Mouse (Mus musculus): ENCODE results near the gene Itga9. TPM values are rescaled to one million over a fixed set of nuclear protein-coding genes. Genes with fewer than 3 reads are reported as not detected.
"Not testable (repeated sequence)": the region's sequence is repeated elsewhere in the genome, so short reads cannot be mapped to it uniquely, and the experiment has no call there.

The Itga9 gene
- 1 to 10 TPM; 5.6 to 6.3 (median 6.1) TPM for total RNA-seq (2022)

- peak in 1 of 2 experiments; percentile 45 for DNase-seq (ENCODE audit: low spot score in 2 of 2)
These were observed at the start of gene Itga9 for GRCm38 (mm10) chr9:118606148-118606816. Gene Itga9, plus strand, starts transcription at chr9:118606690.

- DNase-seq (ENCODE audit: low spot score in 2 of 2): peak; percentile 26 to 66
These were observed 49.3 kb upstream of the Itga9 start for GRCm38 (mm10) chr9:118556951-118557780.

GRCm38 (mm10) chr9:118563356-118563755 is 43.1 kb upstream of the Itga9 start:
- no peak for DNase-seq (ENCODE audit: low spot score in 2 of 2)

- DNase-seq (ENCODE audit: low spot score in 2 of 2): no peak
These were observed 42.6 kb upstream of the Itga9 start for GRCm38 (mm10) chr9:118563866-118564265.

GRCm38 (mm10) chr9:118564696-118565095 is 41.8 kb upstream of the Itga9 start:
- DNase-seq (ENCODE audit: low spot score in 2 of 2): no peak

GRCm38 (mm10) chr9:118569328-118569727 is 37.2 kb upstream of the Itga9 start:
- no peak for DNase-seq (ENCODE audit: low spot score in 2 of 2)

GRCm38 (mm10) chr9:118570865-118571264 is 35.6 kb upstream of the Itga9 start:
- no peak for DNase-seq (ENCODE audit: low spot score in 2 of 2)

- no peak for DNase-seq (ENCODE audit: low spot score in 2 of 2)
These were observed 34.8 kb upstream of the Itga9 start for GRCm38 (mm10) chr9:118571701-118572100.

- peak in 1 of 2 experiments; percentile 75 for DNase-seq (ENCODE audit: low spot score in 2 of 2)
These were observed 31.6 kb upstream of the Itga9 start for GRCm38 (mm10) chr9:118574911-118575310.

GRCm38 (mm10) chr9:118580371-118580770 is 26.1 kb upstream of the Itga9 start:
- DNase-seq (ENCODE audit: low spot score in 2 of 2): no peak

GRCm38 (mm10) chr9:118582757-118583156 is 23.7 kb upstream of the Itga9 start:
- DNase-seq (ENCODE audit: low spot score in 2 of 2): no peak

GRCm38 (mm10) chr9:118584838-118585237 is 21.7 kb upstream of the Itga9 start:
- DNase-seq (ENCODE audit: low spot score in 2 of 2): no peak

GRCm38 (mm10) chr9:118585998-118586397 is 20.5 kb upstream of the Itga9 start:
- no peak for DNase-seq (ENCODE audit: low spot score in 2 of 2)

GRCm38 (mm10) chr9:118587115-118587514 is 19.4 kb upstream of the Itga9 start:
- DNase-seq (ENCODE audit: low spot score in 2 of 2): no peak

GRCm38 (mm10) chr9:118589249-118589648 is 17.2 kb upstream of the Itga9 start:
- no peak for DNase-seq (ENCODE audit: low spot score in 2 of 2)

- DNase-seq (ENCODE audit: low spot score in 2 of 2): no peak
These were observed 16.3 kb upstream of the Itga9 start for GRCm38 (mm10) chr9:118590230-118590629.

GRCm38 (mm10) chr9:118591633-118592032 is 14.9 kb upstream of the Itga9 start:
- no peak for DNase-seq (ENCODE audit: low spot score in 2 of 2)

GRCm38 (mm10) chr9:118592585-118593249 is 13.8 kb upstream of the Itga9 start:
- DNase-seq (ENCODE audit: low spot score in 2 of 2): no peak

GRCm38 (mm10) chr9:118593443-118593842 is 13.0 kb upstream of the Itga9 start:
- no peak for DNase-seq (ENCODE audit: low spot score in 2 of 2)

- DNase-seq (ENCODE audit: low spot score in 2 of 2): no peak
These were observed 9.7 kb upstream of the Itga9 start for GRCm38 (mm10) chr9:118596767-118597166.

GRCm38 (mm10) chr9:118600393-118600792 is 6.1 kb upstream of the Itga9 start:
- DNase-seq (ENCODE audit: low spot score in 2 of 2): not testable (repeated sequence)

- no peak for DNase-seq (ENCODE audit: low spot score in 2 of 2)
These were observed 3.9 kb upstream of the Itga9 start for GRCm38 (mm10) chr9:118602576-118602975.
